Mouse (Mus musculus) CD4-positive helper T cell, adult 2 months (primary cell): ENCODE measurements around the gene Cyb5r3.

Source experiments
- DNase-seq: peaks from one replicate; pipeline ENCODE4 v3.0.0-alpha.2; 2012; ENCODE audit warnings: low read depth, missing footprints, low spot score

Cyb5r3 gene

GRCm38 (mm10) chr15:83172492-83173429 is at the start of gene Cyb5r3:
Cyb5r3 (minus strand) TSS chr15:83172592.
- DNase-seq = no peak

GRCm38 (mm10) chr15:83221721-83222120 is 49.3 kb upstream of the Cyb5r3 start:
- DNase-seq = no peak

GRCm38 (mm10) chr15:83220368-83221013 is 48.1 kb upstream of the Cyb5r3 start:
- no peak for DNase-seq

GRCm38 (mm10) chr15:83215322-83216216 is 43.2 kb upstream of the Cyb5r3 start:
- DNase-seq = no peak

- DNase-seq = peak; percentile 16
Observed at GRCm38 (mm10) chr15:83210229-83210628, 37.8 kb upstream of the Cyb5r3 start.

GRCm38 (mm10) chr15:83209719-83210118 is 37.3 kb upstream of the Cyb5r3 start:
- DNase-seq = no peak

- DNase-seq = no peak
Observed at GRCm38 (mm10) chr15:83209092-83209695, 36.8 kb upstream of the Cyb5r3 start.

- peak; percentile 73 for DNase-seq
Observed at GRCm38 (mm10) chr15:83204731-83205451, 32.5 kb upstream of the Cyb5r3 start.

GRCm38 (mm10) chr15:83202412-83202811 is 30.0 kb upstream of the Cyb5r3 start:
- DNase-seq = no peak

- DNase-seq = no peak
Observed at GRCm38 (mm10) chr15:83193413-83193812, 21.0 kb upstream of the Cyb5r3 start.

- DNase-seq = no peak
Observed at GRCm38 (mm10) chr15:83182351-83182750, 10.0 kb upstream of the Cyb5r3 start.

GRCm38 (mm10) chr15:83181800-83182330 is 9.5 kb upstream of the Cyb5r3 start:
- no peak for DNase-seq

GRCm38 (mm10) chr15:83180004-83180403 is 7.6 kb upstream of the Cyb5r3 start:
- DNase-seq = no peak

- DNase-seq = no peak
Observed at GRCm38 (mm10) chr15:83176653-83177052, 4.3 kb upstream of the Cyb5r3 start.

GRCm38 (mm10) chr15:83173914-83174884 is 1.8 kb upstream of the Cyb5r3 start:
- no peak for DNase-seq

- peak; percentile 99 for DNase-seq
Observed at GRCm38 (mm10) chr15:83171712-83172481, 495 bp downstream of the Cyb5r3 start.

GRCm38 (mm10) chr15:83170956-83171659 is 1.3 kb downstream of the Cyb5r3 start:
- no peak for DNase-seq
